Mouse (Mus musculus): ENCODE measurements around the gene Mybpc1.
"Not testable (repeated sequence)": the region's sequence is repeated elsewhere in the genome, so short reads cannot be mapped to it uniquely, and the experiment has no call there.

Gene Mybpc1

DNA sequence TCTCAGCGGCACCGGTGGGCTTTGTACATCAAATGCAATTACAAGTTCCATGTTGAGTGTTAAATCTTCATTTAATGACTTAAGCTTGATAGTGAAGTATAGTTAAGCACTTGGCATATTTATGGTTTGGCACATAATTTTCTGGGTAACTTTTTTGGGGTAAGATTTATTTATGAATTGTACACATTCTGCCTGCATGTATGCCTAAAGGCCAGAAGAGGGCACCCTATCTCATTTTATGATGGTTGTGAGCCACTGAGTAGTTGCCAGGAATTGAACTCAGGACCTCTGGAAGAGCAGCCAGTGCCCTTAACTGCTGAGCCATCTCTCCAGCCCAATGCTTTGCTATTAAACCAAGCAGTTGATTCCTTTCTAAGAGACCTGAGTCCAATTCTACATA, 52.2 kb downstream of the Mybpc1 start:
- no peak for DNase-seq (ENCODE audit: low read depth in 2 of 2, low spot score in 2 of 2)

DNA sequence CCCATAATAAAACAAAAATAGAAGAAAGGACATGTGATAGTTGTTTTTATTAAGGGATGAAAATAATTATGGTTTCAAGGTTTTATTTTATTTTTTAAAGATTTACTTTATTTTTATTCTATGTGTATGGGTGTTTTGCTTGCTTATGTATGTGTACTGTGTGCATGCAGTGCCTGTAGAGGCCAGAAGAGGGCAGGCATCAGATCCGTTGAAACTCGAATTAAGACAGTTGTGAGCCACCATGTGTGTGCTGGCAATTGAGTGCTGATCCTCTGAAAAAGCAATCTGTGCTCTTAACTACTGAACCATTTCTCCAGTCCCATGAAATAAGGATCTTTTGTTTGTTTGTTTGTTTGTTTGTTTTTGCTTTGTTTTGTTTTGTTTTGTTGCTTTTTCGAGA, 54.7 kb downstream of the Mybpc1 start:
- no peak for DNase-seq (ENCODE audit: low read depth in 2 of 2, low spot score in 2 of 2)

DNA sequence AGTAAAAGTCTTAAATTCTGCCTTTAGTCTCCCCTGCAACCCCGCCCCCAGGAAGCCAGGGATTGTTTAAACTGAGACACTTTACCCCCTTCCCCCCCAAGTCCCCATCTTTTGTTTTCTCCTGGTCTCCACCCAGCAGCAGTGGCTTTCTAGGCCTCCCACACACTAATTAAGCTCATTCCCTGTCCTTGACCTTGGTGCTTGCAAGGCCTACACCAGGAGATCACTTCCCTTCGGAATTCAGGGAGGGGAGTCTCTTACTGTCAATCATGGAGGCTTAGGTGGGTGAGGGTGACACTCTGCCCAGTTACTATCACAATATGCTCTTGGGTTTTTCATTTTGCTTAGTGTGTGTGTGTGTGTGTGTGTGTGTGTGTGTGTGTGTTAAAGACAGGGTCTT, 57.3 kb downstream of the Mybpc1 start:
- no peak for DNase-seq (ENCODE audit: low read depth in 2 of 2, low spot score in 2 of 2)

DNA sequence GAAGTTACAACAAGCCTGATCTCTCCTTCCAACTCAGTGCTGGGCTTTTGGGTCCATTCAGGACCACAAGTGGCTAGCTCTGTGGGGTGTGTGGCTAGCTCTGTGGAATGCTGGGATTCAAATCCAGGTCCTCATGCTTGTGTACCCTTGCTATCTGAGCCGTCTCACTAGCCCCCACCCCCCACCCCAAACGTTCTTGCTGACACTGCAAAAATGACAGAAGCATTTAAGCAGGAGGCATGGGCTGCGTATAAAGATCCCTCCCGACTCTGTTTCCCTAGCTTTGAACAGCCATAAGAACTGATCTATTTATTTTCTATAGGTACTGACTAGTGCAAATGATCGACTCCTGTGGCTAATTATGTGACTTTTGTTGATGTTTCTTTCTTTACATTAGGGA, 74.3 kb downstream of the Mybpc1 start:
- no peak for DNase-seq (ENCODE audit: low read depth in 2 of 2, low spot score in 2 of 2)

DNA sequence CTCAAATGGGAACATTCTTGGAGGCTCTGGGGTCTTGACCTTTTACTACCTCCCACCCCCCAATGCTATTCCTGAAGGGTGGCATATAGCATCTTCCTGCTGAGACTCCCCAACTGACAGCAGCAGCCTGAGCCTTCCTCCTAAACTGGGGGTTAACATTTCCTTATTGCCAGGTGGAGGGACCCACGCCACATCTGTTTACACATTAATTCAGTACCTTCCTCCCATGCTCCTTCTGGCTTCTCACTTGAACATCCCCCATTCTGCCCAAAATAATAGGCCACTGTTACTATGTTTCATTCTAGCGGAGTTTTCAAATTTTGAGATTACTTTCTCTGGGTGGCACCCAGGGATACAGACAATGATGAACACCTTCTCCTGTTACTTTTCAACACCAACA, 80.9 kb downstream of the Mybpc1 start:
- no peak for DNase-seq (ENCODE audit: low read depth in 2 of 2, low spot score in 2 of 2)

DNA sequence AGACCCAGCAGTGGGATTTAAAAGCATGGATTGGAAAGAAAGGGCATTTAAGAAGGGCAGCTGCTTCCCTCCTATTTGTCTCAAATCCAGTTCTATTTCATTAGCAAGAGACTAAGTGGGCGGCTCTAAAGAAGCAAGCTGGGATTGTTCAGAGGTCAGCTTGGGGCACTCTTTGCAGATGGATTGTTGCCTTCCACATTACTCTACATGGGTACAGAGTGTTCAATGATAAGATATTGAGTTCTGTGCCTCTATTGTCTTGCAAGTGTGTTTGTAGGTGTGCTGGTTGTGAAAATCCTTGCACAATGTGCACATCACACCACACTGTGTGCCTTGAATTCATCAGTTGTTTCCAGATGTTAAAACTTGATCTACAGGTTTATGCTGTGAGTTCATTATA, 81.7 kb downstream of the Mybpc1 start:
- DNase-seq (ENCODE audit: low read depth in 2 of 2, low spot score in 2 of 2) = no peak

DNA sequence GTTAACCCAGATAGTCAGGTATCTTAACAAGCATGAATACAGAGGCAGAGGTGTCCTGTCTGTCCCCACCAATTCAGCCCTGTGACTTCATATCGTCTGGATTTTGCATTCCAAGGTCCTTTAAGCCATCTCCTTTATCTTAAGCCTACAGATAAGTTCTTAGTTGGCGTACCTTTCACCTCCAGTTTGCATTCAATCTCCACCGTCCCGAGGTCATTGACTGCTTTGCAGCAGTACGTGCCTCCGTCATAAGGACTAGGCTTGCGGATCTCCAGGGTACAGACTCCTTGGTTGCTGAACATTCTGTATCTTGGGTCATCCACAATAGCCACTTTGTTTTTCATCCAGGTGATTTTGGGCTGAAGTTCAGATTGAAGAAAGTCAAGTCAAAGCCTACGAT, 82.2 kb downstream of the Mybpc1 start:
- no peak for DNase-seq (ENCODE audit: low read depth in 2 of 2, low spot score in 2 of 2)

DNA sequence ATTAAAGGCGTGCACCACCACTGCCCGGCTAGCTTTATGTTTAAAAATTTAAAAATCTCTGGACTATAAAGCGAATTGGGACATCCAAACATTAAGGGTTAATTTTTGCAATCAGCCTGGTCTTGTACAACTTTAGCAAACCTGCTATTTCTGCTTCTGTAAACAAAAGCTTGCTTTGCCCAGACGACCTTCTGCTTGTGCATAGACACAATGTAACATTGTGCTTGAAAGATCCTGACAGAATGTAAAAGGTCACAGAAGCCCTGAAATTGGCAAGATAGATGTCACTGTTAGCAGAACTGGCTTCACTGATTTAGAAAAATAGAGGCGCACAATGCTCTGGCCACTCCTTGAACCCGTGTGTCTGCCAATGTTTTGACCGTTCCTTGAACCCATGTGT, 89.9 kb downstream of the Mybpc1 start:
- DNase-seq (ENCODE audit: low read depth in 2 of 2, low spot score in 2 of 2) = not testable (repeated sequence)

DNA sequence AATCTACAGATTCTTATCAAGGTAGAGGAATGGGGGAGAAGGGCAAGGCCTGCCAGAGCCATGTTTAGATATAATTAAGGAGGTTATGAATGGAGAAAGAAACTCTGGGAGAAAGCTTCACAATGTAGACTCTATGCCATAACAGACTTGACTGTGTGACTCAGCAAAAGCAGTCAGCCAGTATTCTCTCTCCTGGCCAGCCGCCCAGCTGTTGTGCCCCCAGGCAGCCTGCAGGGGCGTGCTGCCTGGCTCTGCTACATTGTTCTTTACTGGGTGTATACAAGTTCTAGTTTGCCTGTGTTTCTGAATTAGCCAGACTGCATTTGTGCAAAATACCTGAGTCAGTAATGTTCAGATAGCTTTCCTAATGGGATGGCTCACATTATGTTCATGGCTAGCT, 90.5 kb downstream of the Mybpc1 start:
- no peak for DNase-seq (ENCODE audit: low read depth in 2 of 2, low spot score in 2 of 2)

DNA sequence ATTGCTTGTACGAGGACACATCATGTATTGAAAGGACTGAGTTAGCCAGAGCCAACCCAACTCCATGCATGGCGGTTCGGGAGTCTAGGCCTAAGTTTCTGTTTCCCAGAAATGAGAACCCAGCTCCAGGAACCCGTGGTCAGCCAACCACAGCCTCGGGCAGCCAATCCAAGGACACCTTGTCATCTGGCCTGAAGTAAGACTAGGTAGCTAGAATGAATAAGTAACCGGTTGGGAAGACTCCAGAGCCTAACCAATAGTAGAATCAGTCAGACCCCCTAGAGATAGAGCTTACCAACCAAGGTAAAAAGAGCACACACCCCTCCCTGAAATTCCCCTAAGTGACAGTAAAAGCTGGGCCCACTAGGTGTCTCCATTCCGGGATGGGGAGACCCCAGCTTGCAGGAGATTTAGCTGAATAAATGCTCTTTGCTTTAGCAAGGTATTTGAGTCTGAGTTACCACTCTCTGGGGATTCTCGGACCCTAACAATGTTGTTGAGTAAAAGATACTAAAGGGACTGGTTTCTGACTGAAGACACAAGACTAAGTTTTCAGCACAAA, 91.3 kb downstream of the Mybpc1 start:
- DNase-seq (ENCODE audit: low read depth in 2 of 2, low spot score in 2 of 2) = no peak

DNA sequence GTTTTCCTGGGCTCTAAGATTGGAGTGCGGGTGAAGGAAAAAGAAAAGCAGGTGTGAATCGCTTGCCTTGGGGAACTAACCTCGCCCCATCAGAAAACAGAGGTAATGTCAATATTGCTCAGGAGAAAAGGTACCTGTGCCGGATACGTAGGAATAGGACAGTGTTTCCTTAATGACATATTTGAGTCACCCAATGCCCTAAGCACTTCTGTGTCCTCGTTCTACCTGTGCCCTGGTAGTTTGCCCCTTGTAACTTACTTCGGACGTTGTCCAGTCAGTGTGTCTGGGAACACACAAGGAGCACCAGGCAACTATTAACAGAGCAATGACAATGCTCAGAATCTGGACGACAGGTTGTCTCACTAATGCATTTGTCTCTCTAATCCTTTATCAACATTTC, 93.6 kb downstream of the Mybpc1 start:
- DNase-seq (ENCODE audit: low read depth in 2 of 2, low spot score in 2 of 2) = no peak

DNA sequence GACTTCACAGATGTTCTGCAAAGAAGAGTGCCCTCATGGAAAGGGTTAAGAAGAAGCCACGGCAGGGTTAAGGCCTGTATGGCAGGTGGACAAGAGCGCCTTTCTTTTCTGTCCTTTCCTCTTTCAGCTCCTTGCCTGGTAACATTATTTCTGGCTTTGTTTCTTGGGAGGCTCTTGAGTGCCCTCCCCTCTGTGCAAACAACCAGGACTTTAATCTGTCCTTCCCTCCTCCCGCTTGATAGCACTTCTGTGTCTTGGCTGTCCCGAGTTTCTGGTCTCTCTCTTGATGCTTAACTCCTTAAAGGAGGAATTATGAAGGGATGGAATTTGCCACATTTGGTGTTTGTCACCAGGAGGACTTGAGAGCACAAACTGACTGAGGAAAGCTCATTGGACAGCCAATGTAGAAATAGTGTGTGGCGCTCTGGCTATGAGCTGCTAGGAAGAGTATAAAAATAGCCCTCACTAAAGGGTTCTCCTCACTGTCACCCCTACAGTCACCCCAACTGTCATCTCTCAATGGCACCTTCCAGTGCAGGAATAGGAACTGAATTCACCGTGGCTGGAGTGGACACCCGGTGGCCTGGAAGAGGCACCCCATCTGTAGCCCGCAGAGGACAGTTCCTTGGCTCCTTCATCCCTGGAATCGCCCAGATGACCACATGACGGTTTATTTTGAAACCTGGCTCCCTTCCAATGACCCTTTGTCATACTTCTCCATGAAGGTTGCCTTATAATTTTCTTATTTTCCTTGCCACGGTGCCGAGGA, 94.3 kb downstream of the Mybpc1 start:
- no peak for DNase-seq (ENCODE audit: low read depth in 2 of 2, low spot score in 2 of 2)

DNA sequence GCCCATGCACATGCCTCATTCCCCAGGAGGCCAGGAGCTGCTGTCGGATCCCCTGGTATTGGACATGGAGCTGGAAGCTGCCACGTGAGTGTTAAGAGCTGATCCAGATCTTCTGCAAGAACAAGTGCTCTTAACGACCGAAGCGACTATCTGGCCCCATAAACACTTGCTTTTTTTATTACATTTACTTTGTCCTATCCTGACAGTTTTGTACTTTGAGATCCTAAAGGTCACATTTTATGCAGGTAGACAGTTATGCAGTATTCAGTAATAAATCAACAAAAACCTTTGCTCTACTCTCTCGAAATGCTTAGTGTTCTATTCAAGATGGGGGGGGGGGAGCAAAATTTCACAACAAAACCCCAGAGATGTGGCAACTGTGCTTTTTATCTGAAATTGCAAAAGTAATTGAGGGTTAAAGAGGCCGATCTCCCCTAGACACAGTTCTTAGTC, 97.2 kb downstream of the Mybpc1 start:
- DNase-seq (ENCODE audit: low read depth in 2 of 2, low spot score in 2 of 2) = no peak

DNA sequence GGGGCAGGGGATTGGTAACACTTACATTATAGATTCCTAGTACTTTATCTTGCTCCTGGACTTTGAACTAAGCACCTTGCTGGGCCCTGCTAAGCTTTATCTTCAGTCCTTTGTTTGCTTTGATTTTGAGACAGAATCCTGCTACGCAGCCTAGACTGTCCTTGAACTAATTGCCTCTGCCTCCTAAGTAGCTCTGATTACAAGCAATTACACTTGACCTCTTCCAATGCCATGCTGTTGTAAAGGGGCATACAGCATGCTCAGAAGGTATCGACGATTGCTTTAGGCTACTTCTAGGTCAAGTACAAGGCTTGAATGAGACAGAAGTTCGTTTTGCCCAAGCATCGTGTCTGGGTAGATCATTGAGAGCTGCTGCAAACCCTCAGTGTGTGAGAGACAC, 99.7 kb downstream of the Mybpc1 start:
- no peak for DNase-seq (ENCODE audit: low read depth in 2 of 2, low spot score in 2 of 2)

DNA sequence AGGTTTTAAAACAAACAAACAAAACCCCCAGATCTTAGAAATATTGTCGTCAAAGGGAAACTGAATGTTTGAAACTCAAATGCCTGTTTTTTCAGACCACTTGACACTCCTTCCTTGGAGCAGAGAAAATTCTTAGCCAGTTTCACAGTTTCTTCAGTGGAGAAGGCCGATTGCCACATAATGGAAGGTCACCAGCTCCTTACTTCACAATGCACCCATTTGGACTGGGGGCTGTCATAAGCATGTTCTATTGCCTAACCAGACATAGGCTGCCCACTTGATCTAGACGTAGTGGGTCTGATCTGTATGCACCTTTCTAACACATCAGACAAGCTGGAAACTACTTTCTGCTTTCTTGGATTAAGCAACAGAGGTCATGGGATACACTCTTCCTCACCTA, 100.5 kb downstream of the Mybpc1 start:
- no peak for DNase-seq (ENCODE audit: low read depth in 2 of 2, low spot score in 2 of 2)

DNA sequence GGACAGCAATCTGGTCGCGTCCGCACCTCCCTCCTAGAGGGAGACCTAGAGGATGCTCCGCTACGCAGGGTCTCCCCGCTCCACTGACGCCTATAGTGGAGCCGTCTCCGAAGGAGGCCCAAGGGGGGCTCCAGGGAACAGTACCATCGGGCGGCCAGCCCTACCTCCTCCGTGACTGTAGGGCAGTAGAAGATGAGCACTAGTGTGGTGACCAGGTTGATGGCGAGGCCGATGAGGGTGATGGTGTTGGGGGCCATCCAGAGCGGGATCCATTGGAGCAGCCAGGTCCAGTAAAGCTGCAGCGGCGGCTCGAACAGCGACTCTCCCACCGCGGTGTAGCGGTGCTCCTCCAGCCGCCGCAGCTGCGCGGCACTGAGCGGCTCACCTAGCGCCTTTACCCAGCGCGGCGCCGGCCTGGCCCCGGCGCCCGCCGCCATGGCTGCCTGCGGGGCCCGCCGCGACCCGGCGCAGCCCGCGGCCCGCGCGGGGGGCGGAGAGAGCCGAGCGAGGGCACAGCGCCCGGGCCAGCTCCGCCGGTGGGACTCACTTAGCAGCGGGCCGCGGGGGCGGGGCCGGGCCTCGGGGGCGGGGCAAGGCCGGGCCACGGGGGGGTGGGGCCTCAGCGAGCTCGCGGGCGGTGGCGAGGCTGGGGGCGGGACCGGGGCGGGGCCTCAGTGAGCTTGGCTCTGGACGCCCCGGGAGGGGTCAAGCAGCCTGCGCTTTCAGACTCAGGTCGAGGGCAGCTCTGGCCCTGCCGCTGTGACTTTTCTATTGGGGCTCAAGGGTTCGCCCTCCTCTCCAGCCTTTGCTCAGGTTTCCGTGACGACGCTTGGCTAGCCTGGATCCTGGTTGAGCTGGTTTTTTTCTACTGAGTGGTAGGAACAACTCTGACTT, 101.3 kb downstream of the Mybpc1 start, which contains the start of gene Chpt1:
TSS of gene Chpt1 (minus strand) at position 653 of the 894 bp plus-strand sequence.
- DNase-seq (ENCODE audit: low read depth in 2 of 2, low spot score in 2 of 2) = peak; percentile 53 to 70

DNA sequence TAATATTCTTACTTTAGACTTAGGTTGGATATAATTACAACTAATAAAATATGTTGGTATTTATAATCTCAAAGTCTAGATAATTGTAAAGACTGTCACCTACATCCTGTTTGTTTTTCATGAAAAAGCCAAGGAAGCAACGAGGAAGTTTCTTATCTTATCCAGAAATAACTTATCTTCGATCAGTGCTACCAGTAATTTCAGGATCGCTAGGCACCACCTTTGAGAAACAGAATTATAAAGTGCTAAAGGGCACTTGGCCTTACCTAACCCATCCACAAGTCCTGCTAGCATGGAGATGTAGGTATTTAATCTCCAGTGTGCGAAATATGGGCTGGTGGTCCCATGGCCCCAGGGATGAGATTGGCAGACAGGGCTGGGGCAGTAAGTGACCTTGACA, 102.0 kb downstream of the Mybpc1 start:
- no peak for DNase-seq (ENCODE audit: low read depth in 2 of 2, low spot score in 2 of 2)

DNA sequence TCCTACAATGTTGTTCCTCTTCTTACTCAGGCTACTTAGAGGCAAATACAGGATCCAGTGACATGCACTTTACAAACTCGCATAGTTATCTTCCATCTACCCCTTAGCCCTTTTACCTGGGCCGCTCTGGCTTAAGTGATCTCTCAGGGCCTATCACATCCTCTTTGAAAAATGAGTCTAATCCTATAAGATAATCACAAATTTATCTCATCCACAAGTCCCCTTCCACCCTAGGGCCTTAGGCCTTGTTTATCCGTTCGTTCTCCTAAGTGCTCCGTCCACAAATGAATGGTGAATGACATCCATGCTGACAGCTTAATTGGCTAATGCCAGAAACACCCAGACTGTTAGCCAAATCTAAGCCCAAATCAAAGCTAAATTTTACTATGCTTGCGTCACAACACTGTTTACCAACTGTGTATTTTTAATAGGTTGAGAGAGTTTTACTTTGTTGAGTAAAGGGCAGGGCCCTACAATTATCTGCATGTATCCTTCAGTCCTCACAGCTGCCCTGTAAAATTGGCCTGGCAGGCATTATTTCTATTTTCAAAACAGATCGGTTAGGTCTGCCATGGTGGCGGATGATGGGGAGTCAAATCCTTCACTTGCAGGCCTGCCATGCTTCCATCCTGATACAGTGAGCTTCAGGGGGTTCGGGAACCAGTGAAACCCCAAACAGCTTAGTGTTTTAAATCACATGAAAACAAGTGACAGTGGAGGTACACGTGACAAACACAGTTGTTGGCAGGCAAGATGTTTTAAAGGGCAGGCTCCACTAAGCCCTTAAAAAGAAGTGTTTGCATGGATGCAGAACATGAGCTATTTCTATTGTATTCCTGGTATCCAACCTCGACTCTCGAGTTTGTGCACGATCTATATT, 102.8 kb downstream of the Mybpc1 start:
- no peak for DNase-seq (ENCODE audit: low read depth in 2 of 2, low spot score in 2 of 2)

DNA sequence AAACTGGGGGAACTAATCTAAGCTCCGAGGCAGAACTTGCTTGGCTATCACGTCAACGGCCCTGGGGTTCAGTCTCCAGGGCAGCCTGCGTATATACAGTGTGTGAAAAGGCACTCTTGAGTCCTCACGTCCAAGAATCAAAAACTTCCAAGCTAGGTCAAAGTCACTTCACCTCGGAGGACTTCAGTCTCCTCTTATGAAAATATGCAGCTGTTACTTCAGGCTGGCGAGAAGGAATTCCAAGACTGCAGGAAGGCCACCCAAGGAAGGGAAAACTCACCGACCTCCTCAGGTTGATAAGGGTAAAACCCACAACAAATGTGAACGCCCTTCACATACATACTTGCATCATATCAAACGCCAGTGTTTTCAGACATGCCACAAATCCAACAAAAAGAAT, 103.6 kb downstream of the Mybpc1 start:
- no peak for DNase-seq (ENCODE audit: low read depth in 2 of 2, low spot score in 2 of 2)

DNA sequence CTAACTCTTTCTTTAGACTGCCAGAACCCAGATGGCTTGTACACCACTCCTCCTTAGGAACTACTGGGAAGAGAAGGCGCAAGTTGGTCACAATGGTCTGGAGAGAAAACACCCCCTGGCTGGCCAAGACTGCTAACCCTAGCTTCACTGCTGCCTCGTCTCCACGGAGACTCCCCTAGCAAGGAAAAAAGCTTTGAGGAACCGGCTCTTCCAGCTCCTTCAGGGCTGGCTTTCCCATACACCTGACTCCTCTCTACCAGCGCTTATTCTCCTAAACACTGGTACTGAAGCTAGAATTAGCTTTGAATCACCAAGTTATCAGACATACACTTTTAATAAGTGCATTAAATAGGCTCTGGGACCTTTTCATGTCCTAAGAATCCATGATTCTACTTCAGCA, 105.0 kb downstream of the Mybpc1 start:
- DNase-seq (ENCODE audit: low read depth in 2 of 2, low spot score in 2 of 2) = no peak
